In genomic region chr10:120551851-120552281, GRCm38 (mm10) we compare ENCODE assay signal across 8 mouse cellular contexts.
DNase-seq lines count a peak whose midpoint lies in the region; ATAC-seq and TF ChIP-seq lines count a peak whose summit lies in the region.

No protein-coding gene starts in this region.

- H3K4me3 ChIP-seq in E14TG2a.4 (replicated peaks; ENCODE audit: low read length) = peak overlapping the region; percentile 80
- peak overlapping the region; percentile 49 for H3K4me3 ChIP-seq in forebrain, embryonic 14.5 days (ENCODE audit: low read depth, low read length)
- peak overlapping the region; percentile 76 for H3K4me3 ChIP-seq in limb, embryonic 10.5 days
- H3K4me3 ChIP-seq in neural tube, embryonic 15.5 days (replicated peaks) = peak overlapping the region; percentile 53

- H3K27me3 ChIP-seq in E14TG2a.4 (ENCODE audit: insufficient read depth, low read length) = peaks cover 51% of the 10 kb centered on the region
- H3K27me3 ChIP-seq in forebrain, embryonic 14.5 days (replicated peaks; ENCODE audit: control insufficient read depth, insufficient read depth, low read length) = 0 out of 2 replicates have a peak, but pooled peaks cover 8% of the 10 kb centered on the region
- H3K27me3 ChIP-seq in limb, embryonic 10.5 days (ENCODE audit: low read depth, poor library complexity, severe bottlenecking) = no peaks in the 10 kb centered on the region
- 0 out of 2 replicates have a peak, but pooled peaks cover 7% of the 10 kb centered on the region for H3K27me3 ChIP-seq in neural tube, embryonic 15.5 days (replicated peaks)

- under 1% methylated on average over 18 of the region's 18 CpGs for WGBS in forebrain, embryonic 14.5 days
- WGBS in limb, embryonic 10.5 days = under 1% methylated on average over 18 of the region's 18 CpGs
- WGBS in neural tube, embryonic 15.5 days = under 1% methylated on average over 18 of the region's 18 CpGs

- H3K4me1 ChIP-seq in E14TG2a.4 (replicated peaks; ENCODE audit: low read depth, low read length) = peaks cover 17% of the 10 kb centered on the region
- H3K4me1 ChIP-seq in forebrain, embryonic 14.5 days (ENCODE audit: control insufficient read depth, insufficient read depth, low read length) = 0 out of 2 replicates have a peak, but pooled peaks cover 4% of the 10 kb centered on the region
- H3K4me1 ChIP-seq in limb, embryonic 10.5 days = peaks cover 35% of the 10 kb centered on the region
- peaks cover 19% of the 10 kb centered on the region for H3K4me1 ChIP-seq in neural tube, embryonic 15.5 days

- no peaks in the 10 kb centered on the region for H3K36me3 ChIP-seq in E14TG2a.4 (ENCODE audit: insufficient read depth, low read length)
- H3K36me3 ChIP-seq in forebrain, embryonic 14.5 days (ENCODE audit: control insufficient read depth, insufficient read depth, low read length) = no peaks in the 10 kb centered on the region
- no peaks in the 10 kb centered on the region for H3K36me3 ChIP-seq in limb, embryonic 10.5 days
- H3K36me3 ChIP-seq in neural tube, embryonic 15.5 days = no peaks in the 10 kb centered on the region

- DNase-seq in cerebellum, postnatal 25 days = peak; percentile 6 to 23
- no peak for DNase-seq in cerebellum, adult 18-20 months
- peak; percentile 47 for DNase-seq in forebrain, embryonic 14.5 days (ENCODE audit: low spot score)
- peak; percentile 78 for DNase-seq in limb, embryonic 10.5 days (ENCODE audit: low spot score)
- DNase-seq in thymus, postnatal 10 days (ENCODE audit: low spot score in 2 of 2) = no peak
- DNase-seq in cerebellum, adult 11-12 months = no peak

- no peaks in the 10 kb centered on the region for H3K9me3 ChIP-seq in E14TG2a.4 (ENCODE audit: low read length)
- no peaks in the 10 kb centered on the region for H3K9me3 ChIP-seq in forebrain, embryonic 14.5 days (replicated peaks; ENCODE audit: control insufficient read depth, low read length)
- no peaks in the 10 kb centered on the region for H3K9me3 ChIP-seq in limb, embryonic 10.5 days (replicated peaks)
- H3K9me3 ChIP-seq in neural tube, embryonic 15.5 days (replicated peaks) = no peaks in the 10 kb centered on the region

- H3K4me2 ChIP-seq in forebrain, embryonic 14.5 days (ENCODE audit: low read length) = peak overlapping the region; percentile 99
- peak overlapping the region; percentile 99 for H3K4me2 ChIP-seq in neural tube, embryonic 15.5 days

- peak; percentile 54 for ATAC-seq in forebrain, embryonic 14.5 days
- no peak; the same call in 1 of the 2 replicates for ATAC-seq in neural tube, embryonic 15.5 days (ENCODE audit: low FRiP score)

- H3K9ac ChIP-seq in forebrain, embryonic 14.5 days (ENCODE audit: low read length) = peak overlapping the region; percentile 70
- H3K9ac ChIP-seq in neural tube, embryonic 15.5 days (replicated peaks) = peak overlapping the region; percentile 43; the same call in 1 of the 2 replicates

- no peak overlapping the region for H3K27ac ChIP-seq in forebrain, embryonic 14.5 days (ENCODE audit: low read depth, low read length)
- peak overlapping the region; percentile 98 for H3K27ac ChIP-seq in limb, embryonic 10.5 days
- no peak overlapping the region for H3K27ac ChIP-seq in neural tube, embryonic 15.5 days (replicated peaks)

- no peak for TF ChIP-seq CTCF in E14TG2a.4 (conservative IDR thresholded peaks at IDR 0.05; ENCODE audit: low read length)

Comparison
In these comparisons a context has a peak if more than half of its experiments do, and no peak if none do; other contexts are left out.
1. DNase-seq: peak in cerebellum, postnatal 25 days (2 of 2), forebrain, embryonic 14.5 days (single experiment) and limb, embryonic 10.5 days (single experiment); none in cerebellum, adult 18-20 months (0 of 2), thymus, postnatal 10 days (0 of 2) and cerebellum, adult 11-12 months (single experiment).
2. Peak in every context shown above with its lines, with median percentiles within 50 percentile points of each other: H3K4me3 ChIP-seq.